Mouse (Mus musculus) bone marrow macrophage, adult 2 months (primary cell): ENCODE data around the gene Srpk1.

Source experiments
- CTCF ChIP-seq: IDR thresholded peaks from 2 replicates; pipeline ENCODE4 v1.5.1; 2012; ENCODE audit warnings: low read depth, mild to moderate bottlenecking, low read length, moderate library complexity
- POLR2A ChIP-seq: IDR thresholded peaks from 2 replicates; pipeline ENCODE4 v1.6.1; 2012; ENCODE audit warnings: mild to moderate bottlenecking, low read depth, low read length, borderline replicate concordance

GRCm38 (mm10) chr17:28591476-28591875 lies 31.0 kb downstream of the Srpk1 start:
- TF ChIP-seq CTCF, result no peak
- no peak for TF ChIP-seq POLR2A
